Mouse (Mus musculus): ENCODE results near the gene Ninj1.

Gene Ninj1

GRCm38 (mm10) chr13:49225633-49226032 lies 38.3 kb downstream of the Ninj1 start:
- DNase-seq (ENCODE audit: low read depth, low spot score) = no peak

GRCm38 (mm10) chr13:49233792-49234572 lies 46.7 kb downstream of the Ninj1 start:
- no peak for DNase-seq (ENCODE audit: low read depth, low spot score)

GRCm38 (mm10) chr13:49234711-49235110 lies 47.4 kb downstream of the Ninj1 start:
- DNase-seq (ENCODE audit: low read depth, low spot score) = no peak

GRCm38 (mm10) chr13:49237617-49238016 lies 50.3 kb downstream of the Ninj1 start:
- no peak for DNase-seq (ENCODE audit: low read depth, low spot score)

- no peak for DNase-seq (ENCODE audit: low read depth, low spot score)
Observed at GRCm38 (mm10) chr13:49238737-49239136, 51.5 kb downstream of the Ninj1 start.

GRCm38 (mm10) chr13:49242321-49243065 lies 55.2 kb downstream of the Ninj1 start:
- peak; percentile 27 for DNase-seq (ENCODE audit: low read depth, low spot score)

- no peak for DNase-seq (ENCODE audit: low read depth, low spot score)
Observed at GRCm38 (mm10) chr13:49243492-49243891, 56.2 kb downstream of the Ninj1 start.

GRCm38 (mm10) chr13:49245251-49245650 lies 58.0 kb downstream of the Ninj1 start:
- DNase-seq (ENCODE audit: low read depth, low spot score) = no peak
